Mouse (Mus musculus) adrenal gland, postnatal 25 days (tissue): ENCODE results near the gene Sulf2. TPM values are rescaled to one million over a fixed set of nuclear protein-coding genes. Genes with fewer than 3 reads are reported as not detected.

Experiments used
- DNase-seq: peaks from one replicate; pipeline ENCODE4 v3.0.0; 2021; ENCODE audit warnings: mixed read lengths
- total RNA-seq: library from RNA; stranded (reverse); gene quantifications from 2 replicates; pipeline ENCODE4 v1.2.3, GENCODE M21; 2021

The Sulf2 gene
- total RNA-seq, 1 experiment from 2014 or later: 55.9 TPM

- DNase-seq: no peak
These were observed 38.8 kb downstream of the Sulf2 start for GRCm38 (mm10) chr2:166116704-166117103.

GRCm38 (mm10) chr2:166116278-166116608 lies 39.2 kb downstream of the Sulf2 start:
- DNase-seq: no peak

GRCm38 (mm10) chr2:166115571-166116277 lies 39.7 kb downstream of the Sulf2 start:
- DNase-seq: peak; percentile 77

GRCm38 (mm10) chr2:166112986-166113385 lies 42.5 kb downstream of the Sulf2 start:
- DNase-seq: no peak

GRCm38 (mm10) chr2:166111831-166112250 lies 43.6 kb downstream of the Sulf2 start:
- no peak for DNase-seq

- DNase-seq: no peak
These were observed 44.2 kb downstream of the Sulf2 start for GRCm38 (mm10) chr2:166111238-166111637.

GRCm38 (mm10) chr2:166110764-166111163 lies 44.7 kb downstream of the Sulf2 start:
- no peak for DNase-seq

- peak; percentile 88 for DNase-seq
These were observed 47.1 kb downstream of the Sulf2 start for GRCm38 (mm10) chr2:166108326-166108725.

- no peak for DNase-seq
These were observed 47.6 kb downstream of the Sulf2 start for GRCm38 (mm10) chr2:166107911-166108310.

- DNase-seq: no peak
These were observed 48.8 kb downstream of the Sulf2 start for GRCm38 (mm10) chr2:166106631-166107030.

- DNase-seq: no peak
These were observed 49.6 kb downstream of the Sulf2 start for GRCm38 (mm10) chr2:166105911-166106310.

GRCm38 (mm10) chr2:166102893-166103292 lies 52.6 kb downstream of the Sulf2 start:
- no peak for DNase-seq

GRCm38 (mm10) chr2:166100309-166101262 lies 54.9 kb downstream of the Sulf2 start:
- no peak for DNase-seq

GRCm38 (mm10) chr2:166098292-166098933 lies 57.0 kb downstream of the Sulf2 start:
- no peak for DNase-seq

- DNase-seq: no peak
These were observed 57.8 kb downstream of the Sulf2 start for GRCm38 (mm10) chr2:166097443-166098291.

- DNase-seq: no peak
These were observed 58.6 kb downstream of the Sulf2 start for GRCm38 (mm10) chr2:166096834-166097233.

GRCm38 (mm10) chr2:166096300-166096699 lies 59.2 kb downstream of the Sulf2 start:
- DNase-seq: no peak

GRCm38 (mm10) chr2:166092412-166092811 lies 63.1 kb downstream of the Sulf2 start:
- DNase-seq: no peak

- DNase-seq: no peak
These were observed 63.9 kb downstream of the Sulf2 start for GRCm38 (mm10) chr2:166091599-166091998.

GRCm38 (mm10) chr2:166090131-166090581 lies 65.3 kb downstream of the Sulf2 start:
- no peak for DNase-seq

- DNase-seq: peak; percentile 42
These were observed 66.5 kb downstream of the Sulf2 start for GRCm38 (mm10) chr2:166088991-166089390.
